Mouse (Mus musculus) erythroblast, embryonic 14.5 days (primary cell): ENCODE measurements around the gene Gm17662. TPM values are rescaled to one million over a fixed set of nuclear protein-coding genes. Genes with fewer than 3 reads are reported as not detected.

Experiments
- H3K27me3 ChIP-seq: 2 replicates; pipeline ENCODE4 v1.6.1; 2012; ENCODE audit warnings: inconsistent platforms; ENCODE audit not compliant: control insufficient read depth
- H3K36me3 ChIP-seq: 2 replicates; pipeline ENCODE4 v1.6.1; 2012; ENCODE audit warnings: mild to moderate bottlenecking, inconsistent platforms; ENCODE audit not compliant: control insufficient read depth
- H3K4me1 ChIP-seq: 2 replicates; pipeline ENCODE4 v1.6.1; 2012; ENCODE audit warnings: inconsistent platforms; ENCODE audit not compliant: control insufficient read depth
- H3K4me3 ChIP-seq: replicated peaks from 2 replicates; pipeline ENCODE3; 2012; ENCODE audit warnings: moderate library complexity, mild to moderate bottlenecking, inconsistent platforms
- H3K9me3 ChIP-seq: 2 replicates; pipeline ENCODE4 v1.6.1; 2012; ENCODE audit warnings: low read length, inconsistent platforms, mixed read lengths; ENCODE audit not compliant: control insufficient read depth
- GATA1 ChIP-seq: IDR thresholded peaks from 2 replicates; pipeline ENCODE4 v1.6.1; 2012; ENCODE audit warnings: low read length, inconsistent platforms, mixed read lengths
- TAL1 ChIP-seq: IDR thresholded peaks from 3 replicates; pipeline ENCODE4 v1.6.1; 2012; ENCODE audit warnings: low read length, inconsistent platforms, mixed read lengths
- polyA plus RNA-seq: library from polyadenylated mRNA; stranded (reverse); fragments of >175 nt; gene quantifications from 2 replicates; pipeline ENCODE4 v1.2.3, GENCODE M21; 2012

The Gm17662 gene
- polyA plus RNA-seq, 1 experiment: not detected

DNA sequence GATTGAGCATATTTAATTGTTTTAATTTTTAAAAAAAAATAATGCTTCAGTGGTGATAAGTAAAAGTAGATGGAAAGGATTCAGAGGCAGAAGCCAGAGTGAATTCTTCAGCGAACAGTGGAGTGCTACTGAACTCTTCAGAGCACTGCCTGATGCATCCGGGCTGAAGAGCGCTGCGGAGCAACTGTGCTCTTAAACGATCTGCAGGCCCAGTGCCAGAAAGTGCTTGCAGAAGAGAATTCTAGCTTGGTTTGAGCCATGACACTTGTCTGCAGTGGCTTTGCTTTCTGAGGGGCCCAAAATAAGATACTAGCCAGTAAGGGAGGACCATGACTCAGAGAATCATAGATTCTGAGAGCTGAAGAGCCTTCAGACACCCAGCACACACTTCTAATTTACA, 28.2 kb upstream of the Gm17662 start:
- Histone ChIP-seq H3K36me3 (no peaks in the 10 kb centered on the region; the same call in 1 of the 2 replicates), H3K27me3 (no peaks in the 10 kb centered on the region), H3K4me1 (no peaks in the 10 kb centered on the region), H3K4me3 (no peak overlapping the region), H3K9me3 (no peaks in the 10 kb centered on the region; the same call in 1 of the 2 replicates)
- TF ChIP-seq GATA1 (no peak), TAL1 (no peak)

DNA sequence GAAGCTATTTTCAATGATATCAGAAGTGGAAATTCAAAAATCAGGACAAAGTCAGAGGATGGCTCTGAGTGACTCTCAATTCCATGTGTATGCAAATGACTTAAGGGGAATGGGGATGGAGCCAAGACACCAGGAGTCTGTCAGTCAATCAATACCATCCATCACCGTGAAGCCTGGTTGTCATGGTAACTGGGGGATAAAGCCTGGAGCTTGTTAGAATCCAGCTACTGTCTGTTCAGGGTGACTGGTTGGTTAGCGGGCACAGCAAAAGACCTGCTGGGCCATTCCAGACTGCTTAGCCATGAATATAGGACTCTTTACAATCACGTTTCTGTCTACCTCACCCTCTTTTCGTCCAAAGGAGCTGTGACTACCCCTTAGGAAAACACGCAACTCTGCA, 22.0 kb upstream of the Gm17662 start:
- no peaks in the 10 kb centered on the region; the same call in 1 of the 2 replicates for H3K36me3 ChIP-seq
- TF ChIP-seq GATA1 (no peak), TAL1 (no peak)
- no peaks in the 10 kb centered on the region for H3K4me1 ChIP-seq
- no peaks in the 10 kb centered on the region; the same call in 1 of the 2 replicates for H3K9me3 ChIP-seq
- no peak overlapping the region for H3K4me3 ChIP-seq
- no peaks in the 10 kb centered on the region for H3K27me3 ChIP-seq

DNA sequence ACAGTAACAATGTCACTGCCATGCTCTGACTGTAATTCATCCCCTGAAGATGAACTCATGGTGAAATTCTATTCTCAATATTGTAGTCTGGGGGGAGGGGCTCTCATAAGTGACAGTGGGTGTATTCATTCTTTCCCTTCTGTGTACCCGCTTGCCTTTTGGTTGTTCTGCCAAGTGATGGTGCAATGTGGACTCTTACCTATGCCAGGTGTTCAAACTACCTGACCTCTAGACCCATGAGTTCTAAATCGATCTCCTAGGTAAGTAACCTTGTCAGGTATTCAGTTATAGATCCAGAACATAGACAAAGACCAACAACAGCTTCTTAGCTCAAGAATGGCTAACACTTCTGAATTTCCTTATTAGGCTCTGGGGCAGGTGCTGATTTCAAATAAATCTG, 18.8 kb upstream of the Gm17662 start:
- TF ChIP-seq GATA1: no peak
- no peak for TF ChIP-seq TAL1
- Histone ChIP-seq H3K36me3 (no peaks in the 10 kb centered on the region; the same call in 1 of the 2 replicates), H3K9me3 (peaks cover 2% of the 10 kb centered on the region), H3K4me3 (no peak overlapping the region), H3K27me3 (no peaks in the 10 kb centered on the region), H3K4me1 (no peaks in the 10 kb centered on the region)

DNA sequence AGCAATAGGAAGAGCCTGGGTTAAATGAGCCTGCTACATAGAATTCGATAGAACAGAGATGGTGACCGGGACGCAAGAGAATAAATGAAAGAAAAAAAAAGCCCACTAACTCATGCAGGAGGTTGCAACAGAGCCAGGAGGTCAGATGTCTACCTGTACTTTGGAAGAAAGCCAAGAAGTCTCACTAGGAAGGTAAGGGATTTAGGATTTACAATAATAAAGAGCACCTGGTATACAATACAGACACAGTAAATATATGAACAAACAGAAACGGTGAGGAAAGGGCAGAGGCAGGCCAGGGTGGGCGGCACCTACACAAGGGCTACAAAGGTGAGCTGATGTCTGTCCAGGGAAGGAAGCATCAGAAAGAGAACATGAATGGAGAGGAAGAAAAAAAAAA, 14.9 kb upstream of the Gm17662 start:
- Histone ChIP-seq H3K9me3 (peaks cover 6% of the 10 kb centered on the region), H3K4me1 (no peaks in the 10 kb centered on the region), H3K27me3 (no peaks in the 10 kb centered on the region), H3K4me3 (no peak overlapping the region), H3K36me3 (no peaks in the 10 kb centered on the region; the same call in 1 of the 2 replicates)
- no peak for TF ChIP-seq TAL1
- no peak for TF ChIP-seq GATA1

DNA sequence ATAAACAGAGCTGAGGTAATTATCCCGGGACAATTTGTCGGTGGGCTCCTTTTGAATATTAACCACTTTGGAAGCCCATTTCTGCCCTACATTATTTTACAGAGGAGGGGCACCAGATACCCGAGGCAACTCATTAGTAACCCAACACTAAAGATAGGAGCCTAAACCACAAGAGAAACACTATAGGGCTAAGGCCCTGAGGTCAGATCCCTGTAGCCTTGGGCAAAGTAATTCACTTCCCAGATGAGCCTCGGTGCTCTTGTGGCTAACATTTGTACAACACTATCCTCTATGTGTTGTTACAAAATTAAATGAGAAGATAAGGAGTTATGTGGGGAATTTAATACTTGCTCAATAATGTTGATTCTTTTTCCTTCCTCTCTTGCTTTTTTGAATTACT, 13.6 kb upstream of the Gm17662 start:
- Histone ChIP-seq H3K4me3 (no peak overlapping the region), H3K36me3 (no peaks in the 10 kb centered on the region; the same call in 1 of the 2 replicates), H3K9me3 (peaks cover 6% of the 10 kb centered on the region), H3K4me1 (no peaks in the 10 kb centered on the region), H3K27me3 (no peaks in the 10 kb centered on the region)
- no peak for TF ChIP-seq GATA1
- no peak for TF ChIP-seq TAL1

DNA sequence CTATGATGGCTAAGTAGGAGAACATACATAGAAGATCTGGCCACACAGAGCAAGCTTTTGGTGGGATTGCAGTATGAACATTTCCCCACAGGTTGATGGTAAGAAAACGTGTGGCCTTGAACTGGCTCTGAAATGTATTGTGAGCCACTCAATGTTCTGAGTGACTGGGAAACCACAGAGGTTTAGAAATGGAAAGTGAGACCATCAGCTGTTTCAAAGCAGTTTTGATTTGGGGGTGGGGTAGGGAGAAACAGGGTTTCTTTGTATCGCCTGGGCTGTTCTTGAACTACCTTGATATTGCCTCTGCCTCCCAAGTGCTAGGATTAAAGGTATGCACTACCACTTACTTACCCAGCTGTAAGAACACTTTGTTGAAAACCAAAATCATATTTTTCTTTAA, 1.9 kb upstream of the Gm17662 start:
- H3K36me3 ChIP-seq: no peaks in the 10 kb centered on the region; the same call in 1 of the 2 replicates
- H3K4me1 ChIP-seq: no peaks in the 10 kb centered on the region
- H3K4me3 ChIP-seq: no peak overlapping the region
- H3K9me3 ChIP-seq: peaks cover 2% of the 10 kb centered on the region; the same call in 1 of the 2 replicates
- no peaks in the 10 kb centered on the region for H3K27me3 ChIP-seq
- no peak for TF ChIP-seq GATA1
- TF ChIP-seq TAL1: no peak

DNA sequence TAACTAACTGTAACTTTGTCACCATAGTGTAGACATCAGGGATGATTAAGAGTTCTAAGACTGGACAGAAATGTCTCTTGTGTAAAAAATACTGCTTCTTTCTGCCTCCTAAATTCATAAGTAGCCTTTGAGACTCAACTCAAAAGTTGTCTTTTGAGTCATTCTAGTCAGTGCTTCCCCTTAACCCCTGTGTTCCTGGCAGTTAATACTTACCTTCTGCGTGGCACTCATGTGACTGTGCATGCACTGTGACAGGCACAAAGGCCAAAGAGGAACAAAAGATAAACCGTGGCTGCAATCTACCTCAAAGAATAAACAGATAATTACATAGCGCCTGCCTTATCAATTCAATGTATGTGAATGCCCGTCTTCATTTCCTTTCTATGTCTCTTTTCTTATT, 694 bp downstream of the Gm17662 start:
- no peak overlapping the region for H3K4me3 ChIP-seq
- no peaks in the 10 kb centered on the region for H3K4me1 ChIP-seq
- no peaks in the 10 kb centered on the region; the same call in 1 of the 2 replicates for H3K36me3 ChIP-seq
- H3K27me3 ChIP-seq: no peaks in the 10 kb centered on the region
- H3K9me3 ChIP-seq: peaks cover 2% of the 10 kb centered on the region; the same call in 1 of the 2 replicates
- TF ChIP-seq GATA1 (no peak), TAL1 (no peak)

DNA sequence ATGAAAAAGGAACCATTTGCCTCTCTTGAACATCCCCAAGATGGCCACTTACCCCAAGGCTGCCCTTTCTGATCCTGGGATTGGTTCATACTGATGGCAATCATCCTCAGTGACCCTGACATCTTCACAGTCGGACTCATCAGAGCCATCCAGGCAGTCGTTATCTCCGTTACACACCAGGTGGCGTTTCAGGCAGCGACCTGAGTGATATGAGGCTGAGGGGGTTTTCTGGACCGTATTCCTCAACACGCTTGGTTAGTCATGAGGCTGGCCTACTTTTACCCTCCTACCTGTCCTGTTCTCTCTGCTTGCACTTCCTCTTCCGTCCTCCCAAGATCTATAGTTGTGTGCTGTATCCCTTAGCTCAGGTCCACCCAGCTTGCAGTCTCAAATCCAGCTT, 4.1 kb downstream of the Gm17662 start:
- Histone ChIP-seq H3K36me3 (no peaks in the 10 kb centered on the region; the same call in 1 of the 2 replicates), H3K27me3 (no peaks in the 10 kb centered on the region), H3K4me1 (no peaks in the 10 kb centered on the region), H3K4me3 (no peak overlapping the region), H3K9me3 (no peaks in the 10 kb centered on the region; the same call in 1 of the 2 replicates)
- no peak for TF ChIP-seq GATA1
- TF ChIP-seq TAL1: no peak

DNA sequence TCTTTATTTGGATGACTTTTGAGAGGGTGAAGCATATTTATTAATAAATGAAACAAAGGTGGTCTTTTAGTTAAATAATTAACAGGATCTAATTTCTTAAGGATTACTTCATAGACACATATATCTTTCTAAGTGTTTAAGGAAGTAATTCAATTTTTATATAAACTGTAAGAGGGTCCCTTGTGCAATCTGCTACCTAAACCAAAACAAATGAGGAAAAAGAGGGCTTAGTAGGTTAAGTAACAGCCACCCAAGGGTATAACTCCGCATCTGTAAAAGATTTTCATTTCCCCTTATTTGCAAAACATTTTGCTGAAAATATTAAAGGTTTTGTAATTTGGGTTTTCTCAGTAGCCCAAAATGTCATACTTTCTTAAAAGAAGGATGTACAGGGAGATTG, 7.3 kb downstream of the Gm17662 start:
- no peaks in the 10 kb centered on the region for H3K4me1 ChIP-seq
- no peaks in the 10 kb centered on the region; the same call in 1 of the 2 replicates for H3K9me3 ChIP-seq
- H3K4me3 ChIP-seq: no peak overlapping the region
- TF ChIP-seq GATA1 (no peak), TAL1 (no peak)
- no peaks in the 10 kb centered on the region; the same call in 1 of the 2 replicates for H3K36me3 ChIP-seq
- no peaks in the 10 kb centered on the region for H3K27me3 ChIP-seq

DNA sequence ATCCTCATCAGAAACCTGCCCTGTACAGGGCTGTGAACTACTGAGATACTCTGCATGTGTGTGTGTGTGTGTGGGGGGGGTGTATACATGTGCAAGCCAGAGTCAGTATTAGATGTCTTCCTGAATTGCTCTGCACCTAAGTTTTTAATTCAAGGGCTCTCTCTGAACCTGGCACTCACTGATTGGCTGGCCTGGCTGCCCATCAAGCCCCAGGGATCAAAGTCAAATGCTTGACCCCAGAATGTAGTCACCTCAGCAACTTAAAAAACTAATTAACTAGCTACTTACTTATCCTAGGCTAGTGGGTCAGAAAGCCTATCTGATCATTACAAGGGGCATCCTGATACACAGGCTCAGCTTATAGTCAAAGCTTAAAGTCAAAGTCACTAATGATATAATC, 12.5 kb downstream of the Gm17662 start:
- TF ChIP-seq GATA1 (no peak), TAL1 (no peak)
- Histone ChIP-seq H3K4me1 (no peaks in the 10 kb centered on the region), H3K27me3 (no peaks in the 10 kb centered on the region), H3K36me3 (no peaks in the 10 kb centered on the region), H3K4me3 (no peak overlapping the region), H3K9me3 (no peaks in the 10 kb centered on the region)
